Mouse (Mus musculus): ENCODE data around the gene Gm21983. TPM values are rescaled to one million over a fixed set of nuclear protein-coding genes. Genes with fewer than 3 reads are reported as not detected.

Gene Gm21983
- total and polyA plus RNA-seq, 3 experiments = 0.22 TPM; not detected in 2

DNA sequence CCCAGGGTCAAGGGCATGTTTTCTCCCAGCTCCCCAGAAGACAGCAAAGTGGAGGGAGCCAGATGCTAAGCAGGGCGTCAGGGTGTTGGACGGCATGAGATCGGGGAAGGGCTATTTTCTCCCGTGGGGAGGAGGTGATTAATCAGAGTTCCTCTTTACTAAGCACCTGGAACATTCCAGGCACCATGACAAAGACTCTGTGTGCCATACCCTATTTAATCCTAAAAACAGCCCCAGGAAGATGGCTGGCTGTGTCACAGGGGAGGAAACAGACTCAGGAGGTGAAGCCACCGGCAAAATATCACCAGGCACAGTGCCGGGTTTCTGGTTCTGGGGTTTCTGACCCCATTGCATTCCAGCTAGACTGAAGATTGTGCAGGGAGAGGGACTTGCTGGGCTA is 41.1 kb upstream of the Gm21983 start:
- Histone ChIP-seq H3K4me1 (ENCODE audit: control insufficient read depth in 1 of 2, insufficient read depth in 2 of 2, low read length in 2 of 2) (peaks cover 2 to 19% of the 10 kb centered on the region in 2 experiments), H3K36me3 (ENCODE audit: control insufficient read depth in 1 of 2, insufficient read depth in 2 of 2, low read length in 2 of 2) (peaks cover 0 to 9% of the 10 kb centered on the region in 2 experiments; a peak in 3 of 4 replicates), H3K27ac (ENCODE audit: control insufficient read depth, low read depth, low read length) (no peak overlapping the region)

DNA sequence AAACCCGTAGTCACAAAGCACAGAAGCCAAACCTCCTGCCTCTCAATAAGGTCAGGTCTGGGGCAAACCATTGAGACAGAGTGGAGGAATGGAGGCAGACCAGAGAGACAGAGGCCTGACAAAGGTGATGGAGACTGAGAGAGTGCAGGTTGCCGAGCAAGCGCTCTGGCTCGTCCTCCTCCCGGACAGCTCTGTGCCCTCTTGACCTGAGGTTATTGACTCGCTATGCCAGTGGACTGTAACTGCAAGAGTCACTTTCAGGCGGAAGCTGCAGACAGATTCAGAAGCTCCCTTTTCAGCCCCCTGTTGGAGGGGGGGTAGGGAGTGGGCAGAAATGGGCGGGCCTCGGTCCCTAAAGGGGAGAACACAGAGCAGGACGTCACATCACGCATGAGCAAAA is 39.1 kb upstream of the Gm21983 start:
- H3K9me3 ChIP-seq (replicated peaks; ENCODE audit: insufficient read depth, low read length) = no peaks in the 10 kb centered on the region
- H3K27me3 ChIP-seq (ENCODE audit: control insufficient read depth in 1 of 2, insufficient read depth in 2 of 2, low read length in 2 of 2) = no peaks in the 10 kb centered on the region
- no peak for DNase-seq (ENCODE audit: low read depth, low spot score)
- H3K79me2 ChIP-seq (ENCODE audit: control insufficient read depth, insufficient read depth, low read length, poor library complexity) = no peaks in the 10 kb centered on the region
- no peak overlapping the region for H3K9ac ChIP-seq (ENCODE audit: control insufficient read depth, low read depth, low read length, poor library complexity, severe bottlenecking)
- peaks cover 0 to 9% of the 10 kb centered on the region in 2 experiments; a peak in 3 of 4 replicates for H3K36me3 ChIP-seq (ENCODE audit: control insufficient read depth in 1 of 2, insufficient read depth in 2 of 2, low read length in 2 of 2)
- H3K4me3 ChIP-seq (ENCODE audit: control insufficient read depth in 1 of 2, insufficient read depth in 1 of 2, low read depth in 2 of 2, low read length in 2 of 2) = no peak overlapping the region
- H3K4me1 ChIP-seq (ENCODE audit: control insufficient read depth in 1 of 2, insufficient read depth in 2 of 2, low read length in 2 of 2) = peaks cover 2 to 18% of the 10 kb centered on the region in 2 experiments
- H3K27ac ChIP-seq (ENCODE audit: control insufficient read depth, low read depth, low read length) = no peak overlapping the region
- TF ChIP-seq JUND (IDR thresholded peaks at IDR 0.05; ENCODE audit: low read depth, low read length) (no peak), CHD2 (IDR thresholded peaks at IDR 0.05; ENCODE audit: low read length) (no peak), MAX (IDR thresholded peaks at IDR 0.05; ENCODE audit: low read length) (no peak), ELF1 (IDR thresholded peaks at IDR 0.05; ENCODE audit: low read depth, low read length) (no peak), MEF2A (IDR thresholded peaks at IDR 0.05; ENCODE audit: extremely low read depth, insufficient replicate concordance, low read depth, low read length, poor library complexity, severe bottlenecking) (no peak), NRF1 (IDR thresholded peaks at IDR 0.05; ENCODE audit: insufficient read depth, low read depth, low read length, poor library complexity, severe bottlenecking) (no peak), POLR2AphosphoS2 (IDR thresholded peaks at IDR 0.05; ENCODE audit: low read length) (no peak), ETS1 (IDR thresholded peaks at IDR 0.05; ENCODE audit: low read depth, low read length) (no peak), SMC3 (IDR thresholded peaks at IDR 0.05; ENCODE audit: low read depth, low read length) (no peak), POLR2A (IDR thresholded peaks at IDR 0.05; ENCODE audit: control insufficient read depth in 1 of 2, insufficient read depth in 1 of 2, low read depth in 1 of 2, low read length in 2 of 2, poor library complexity in 1 of 2) (no peak), MXI1 (IDR thresholded peaks at IDR 0.05; ENCODE audit: low read depth, low read length) (no peak), POLR2AphosphoS5 (IDR thresholded peaks at IDR 0.05; ENCODE audit: borderline replicate concordance, low read depth, low read length) (no peak), NELFE (IDR thresholded peaks at IDR 0.05; ENCODE audit: low read depth, low read length) (no peak)

More for the DNA sequence above, 41.1 kb upstream of the Gm21983 start:
- no peaks in the 10 kb centered on the region for H3K27me3 ChIP-seq (ENCODE audit: control insufficient read depth in 1 of 2, insufficient read depth in 2 of 2, low read length in 2 of 2)
- H3K79me2 ChIP-seq (ENCODE audit: control insufficient read depth, insufficient read depth, low read length, poor library complexity) = 0 out of 2 replicates have a peak, but pooled peaks cover 1% of the 10 kb centered on the region
- H3K9ac ChIP-seq (ENCODE audit: control insufficient read depth, low read depth, low read length, poor library complexity, severe bottlenecking) = no peak overlapping the region
- TF ChIP-seq ZMIZ1 (IDR thresholded peaks at IDR 0.05; ENCODE audit: low read depth, low read length) (no peak), GATA1 (IDR thresholded peaks at IDR 0.05; ENCODE audit: low read depth, low read length) (no peak), CHD1 (IDR thresholded peaks at IDR 0.05; ENCODE audit: low read depth, low read length) (no peak), MYB (IDR thresholded peaks at IDR 0.05; ENCODE audit: low read depth, low read length) (no peak), CTCF (IDR thresholded peaks at IDR 0.05 in 2 of 3, conservative IDR thresholded peaks at IDR 0.05 in 1 of 3; ENCODE audit: control insufficient read depth in 1 of 3, insufficient read depth in 1 of 3, low read depth in 2 of 3, low read length in 3 of 3, poor library complexity in 1 of 3, severe bottlenecking in 1 of 3) (no peak), TAL1 (IDR thresholded peaks at IDR 0.05; ENCODE audit: low read length) (no peak), MXI1 (IDR thresholded peaks at IDR 0.05; ENCODE audit: low read depth, low read length) (no peak), POLR2A (IDR thresholded peaks at IDR 0.05; ENCODE audit: control insufficient read depth in 1 of 2, insufficient read depth in 1 of 2, low read depth in 1 of 2, low read length in 2 of 2, poor library complexity in 1 of 2) (no peak), HCFC1 (IDR thresholded peaks at IDR 0.05; ENCODE audit: low read depth, low read length) (no peak), KAT2A (conservative IDR thresholded peaks at IDR 0.05; ENCODE audit: low read depth, low read length) (no peak), POLR2AphosphoS5 (IDR thresholded peaks at IDR 0.05; ENCODE audit: borderline replicate concordance, low read depth, low read length) (no peak), RCOR1 (IDR thresholded peaks at IDR 0.05; ENCODE audit: low read depth, low read length) (no peak), MAZ (IDR thresholded peaks at IDR 0.05; ENCODE audit: low read depth, low read length) (no peak), NRF1 (IDR thresholded peaks at IDR 0.05; ENCODE audit: insufficient read depth, low read depth, low read length, poor library complexity, severe bottlenecking) (no peak), RAD21 (IDR thresholded peaks at IDR 0.05; ENCODE audit: low read depth, low read length) (no peak), NELFE (IDR thresholded peaks at IDR 0.05; ENCODE audit: low read depth, low read length) (no peak), MYC (IDR thresholded peaks at IDR 0.05; ENCODE audit: low read depth, low read length) (no peak), USF1 (IDR thresholded peaks at IDR 0.05; ENCODE audit: low read depth, low read length) (no peak)
- H3K4me3 ChIP-seq (ENCODE audit: control insufficient read depth in 1 of 2, insufficient read depth in 1 of 2, low read depth in 2 of 2, low read length in 2 of 2) = no peak overlapping the region
- no peaks in the 10 kb centered on the region for H3K9me3 ChIP-seq (replicated peaks; ENCODE audit: insufficient read depth, low read length)
- no peak for DNase-seq (ENCODE audit: low read depth, low spot score)
